Mouse (Mus musculus): ENCODE measurements around the gene Ly86. TPM values are rescaled to one million over a fixed set of nuclear protein-coding genes. Genes with fewer than 3 reads are reported as not detected.

Ly86 gene
- total and polyA plus RNA-seq, 2 experiments from 2014 or later = 11.0 to 11.5 TPM

DNA sequence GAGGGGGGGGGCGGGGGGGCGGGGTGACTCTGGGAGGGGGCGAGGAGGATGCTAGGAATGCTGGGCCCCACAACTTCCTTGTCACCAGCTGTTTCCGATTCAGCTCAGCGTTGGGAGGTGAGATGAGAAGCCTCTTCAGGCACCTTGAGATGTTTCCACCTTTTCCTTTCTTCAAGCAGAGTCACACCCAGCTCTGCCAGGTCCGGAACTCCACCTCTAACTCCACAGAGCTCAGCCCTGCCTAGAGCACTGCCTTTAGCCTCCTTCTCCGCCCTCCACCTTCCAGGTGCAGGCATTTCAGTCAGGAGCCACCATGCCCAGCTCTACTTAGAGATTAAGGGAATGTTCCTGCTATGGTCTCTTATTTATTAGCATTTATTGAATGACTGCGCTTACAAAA is 34.7 kb upstream of the Ly86 start:
- WGBS = 68% methylated on average over 7 of the region's 8 CpGs

DNA sequence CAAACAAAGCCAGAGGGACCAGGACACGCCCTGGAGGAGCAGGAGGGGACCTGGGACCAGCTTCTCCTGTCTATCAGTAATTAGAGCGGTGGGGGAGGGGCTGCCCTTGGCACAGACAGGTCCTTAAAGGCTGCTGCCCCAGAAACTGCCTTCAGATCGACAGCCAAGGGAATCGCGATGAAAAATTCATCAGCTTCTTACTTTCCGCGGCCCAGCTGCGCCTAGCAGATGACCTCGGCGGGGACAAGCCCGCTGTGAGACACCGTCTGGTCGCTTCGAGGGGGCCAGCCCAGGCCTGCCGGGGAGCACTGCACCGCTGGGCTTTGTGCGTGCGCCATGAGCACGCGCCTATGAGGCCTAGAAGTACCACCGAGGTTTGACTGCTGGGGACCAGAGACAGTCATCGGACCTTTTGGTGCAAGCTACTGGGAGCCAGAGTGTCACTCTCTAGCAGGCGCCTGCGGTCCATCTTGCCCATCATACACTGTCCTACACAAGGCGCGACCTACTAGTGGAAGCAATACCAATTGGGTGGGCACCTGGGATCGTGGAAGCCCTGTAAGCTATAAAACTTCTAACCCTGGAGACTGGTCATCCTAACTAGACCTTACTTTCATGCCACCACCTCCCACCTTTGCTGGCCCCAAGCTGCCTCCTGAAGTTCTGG is 33.3 kb upstream of the Ly86 start:
- no peaks in the 10 kb centered on the region for H3K36me3 ChIP-seq (ENCODE audit: insufficient read depth, low read length)
- H3K27me3 ChIP-seq (ENCODE audit: insufficient read depth, low read length) = no peaks in the 10 kb centered on the region
- DNase-seq (ENCODE audit: low spot score) (peak; percentile 82), ATAC-seq (ENCODE audit: low FRiP score) (peak; percentile 24)
- H3K4me1 ChIP-seq (ENCODE audit: insufficient read depth, low read length) = peaks cover 13% of the 10 kb centered on the region
- TF ChIP-seq CTCF (IDR thresholded peaks at IDR 0.05) = no peak
- H3K9me3 ChIP-seq (ENCODE audit: low read length) = no peaks in the 10 kb centered on the region
- peak overlapping the region; percentile 27 for H3K4me3 ChIP-seq (ENCODE audit: low read depth, low read length)
- H3K27ac ChIP-seq (ENCODE audit: low read depth, low read length) = peak overlapping the region; percentile 81
- H3K4me2 ChIP-seq (ENCODE audit: low read depth, low read length, poor library complexity, severe bottlenecking) = peak overlapping the region; percentile 63
- whole genome bisulfite sequencing = 17% methylated on average over 27 of the region's 27 CpGs
- H3K9ac ChIP-seq (replicated peaks; ENCODE audit: low read length, poor library complexity, severe bottlenecking) = peak overlapping the region; percentile 59

More for the DNA sequence above, 34.7 kb upstream of the Ly86 start:
- no peaks in the 10 kb centered on the region for H3K27me3 ChIP-seq (ENCODE audit: insufficient read depth, low read length)
- DNase-seq (ENCODE audit: low spot score) = no peak
- H3K4me3 ChIP-seq (ENCODE audit: low read depth, low read length) = no peak overlapping the region
- no peak for ATAC-seq (ENCODE audit: low FRiP score)
- no peaks in the 10 kb centered on the region for H3K36me3 ChIP-seq (ENCODE audit: insufficient read depth, low read length)
- no peak for TF ChIP-seq CTCF (IDR thresholded peaks at IDR 0.05)
- H3K9ac ChIP-seq (replicated peaks; ENCODE audit: low read length, poor library complexity, severe bottlenecking) = no peak overlapping the region
- H3K4me1 ChIP-seq (ENCODE audit: insufficient read depth, low read length) = peaks cover 13% of the 10 kb centered on the region
- no peak overlapping the region for H3K4me2 ChIP-seq (ENCODE audit: low read depth, low read length, poor library complexity, severe bottlenecking)
- H3K9me3 ChIP-seq (ENCODE audit: low read length) = no peaks in the 10 kb centered on the region
- H3K27ac ChIP-seq (ENCODE audit: low read depth, low read length) = no peak overlapping the region

DNA sequence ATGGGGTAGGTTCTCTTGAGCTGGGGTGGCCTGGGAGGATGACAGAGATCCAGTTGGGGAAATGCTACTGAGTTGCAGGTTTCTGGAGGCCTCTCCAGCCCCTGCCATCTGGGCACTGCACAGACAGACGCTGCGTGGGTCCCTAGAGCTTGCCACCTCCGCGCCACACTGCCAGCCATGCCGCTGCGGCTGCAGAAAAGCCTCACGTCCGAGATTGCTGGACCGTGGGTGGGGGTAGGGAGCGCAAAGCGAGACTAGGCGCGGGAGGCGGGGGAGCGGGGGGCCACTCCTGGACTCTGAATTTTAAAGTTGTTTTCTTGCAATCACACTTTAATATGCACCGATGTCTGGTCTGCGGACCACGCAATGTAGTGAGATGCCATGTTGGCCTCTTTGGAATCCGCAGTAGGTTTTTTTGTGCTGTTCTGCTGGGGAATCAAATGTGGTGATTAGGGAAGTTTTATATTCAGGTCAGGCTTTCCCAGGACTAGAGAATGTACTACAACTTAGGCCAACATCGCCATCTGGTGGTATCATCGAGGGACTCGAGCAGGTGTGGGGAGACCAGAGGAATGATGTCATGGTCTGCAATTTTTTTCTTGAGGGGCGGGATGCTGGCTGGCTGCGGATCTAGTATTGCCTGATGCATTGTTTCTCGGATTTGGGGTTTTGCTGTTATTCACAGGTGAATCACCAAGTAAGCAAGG is 32.6 kb upstream of the Ly86 start:
- peak overlapping the region; percentile 27 for H3K4me3 ChIP-seq (ENCODE audit: low read depth, low read length)
- peak overlapping the region; percentile 81 for H3K27ac ChIP-seq (ENCODE audit: low read depth, low read length)
- H3K4me2 ChIP-seq (ENCODE audit: low read depth, low read length, poor library complexity, severe bottlenecking) = peak overlapping the region; percentile 63
- peak; percentile 95 for TF ChIP-seq CTCF (IDR thresholded peaks at IDR 0.05)
- H3K4me1 ChIP-seq (ENCODE audit: insufficient read depth, low read length) = peaks cover 13% of the 10 kb centered on the region
- no peaks in the 10 kb centered on the region for H3K27me3 ChIP-seq (ENCODE audit: insufficient read depth, low read length)
- ATAC-seq (ENCODE audit: low FRiP score) (peak; percentile 97), DNase-seq (ENCODE audit: low spot score) (peak; percentile 98)
- 1% methylated on average over 25 of the region's 25 CpGs for WGBS
- H3K9ac ChIP-seq (replicated peaks; ENCODE audit: low read length, poor library complexity, severe bottlenecking) = peak overlapping the region; percentile 59
- no peaks in the 10 kb centered on the region for H3K9me3 ChIP-seq (ENCODE audit: low read length)
- no peaks in the 10 kb centered on the region for H3K36me3 ChIP-seq (ENCODE audit: insufficient read depth, low read length)

DNA sequence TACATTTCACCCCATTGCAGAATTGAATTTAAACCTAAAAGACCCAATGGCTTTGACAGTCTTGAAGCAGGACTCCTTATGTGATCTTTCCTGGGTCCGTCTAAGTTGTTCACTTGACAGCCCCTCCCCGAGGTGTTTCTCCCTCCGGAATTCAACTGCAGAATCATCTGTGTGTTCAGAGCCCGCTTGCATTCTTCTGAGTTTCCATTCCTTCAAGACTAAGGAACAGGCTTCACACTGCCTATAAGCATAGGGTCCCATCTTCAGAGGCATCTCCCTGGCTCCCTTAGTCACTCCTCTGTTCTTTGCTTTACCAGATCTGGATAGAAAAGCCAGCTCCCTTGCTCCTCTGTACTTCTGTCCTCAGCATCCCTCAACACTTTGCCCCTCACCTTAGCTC is 32.1 kb upstream of the Ly86 start:
- Histone ChIP-seq H3K4me3 (ENCODE audit: low read depth, low read length) (no peak overlapping the region), H3K9ac (replicated peaks; ENCODE audit: low read length, poor library complexity, severe bottlenecking) (no peak overlapping the region), H3K27me3 (ENCODE audit: insufficient read depth, low read length) (no peaks in the 10 kb centered on the region), H3K9me3 (ENCODE audit: low read length) (no peaks in the 10 kb centered on the region), H3K27ac (ENCODE audit: low read depth, low read length) (0 out of 2 replicates have a peak overlapping the region, but pooled peaks have one; percentile 13), H3K4me1 (ENCODE audit: insufficient read depth, low read length) (peaks cover 13% of the 10 kb centered on the region), H3K36me3 (ENCODE audit: insufficient read depth, low read length) (no peaks in the 10 kb centered on the region), H3K4me2 (ENCODE audit: low read depth, low read length, poor library complexity, severe bottlenecking) (peak overlapping the region; percentile 63; the same call in 1 of the 2 replicates)
- no peak for TF ChIP-seq CTCF (IDR thresholded peaks at IDR 0.05)
- no peak for DNase-seq (ENCODE audit: low spot score)
- peak; percentile 24 for ATAC-seq (ENCODE audit: low FRiP score)
- 18% methylated on average over 4 of the region's 4 CpGs for WGBS

DNA sequence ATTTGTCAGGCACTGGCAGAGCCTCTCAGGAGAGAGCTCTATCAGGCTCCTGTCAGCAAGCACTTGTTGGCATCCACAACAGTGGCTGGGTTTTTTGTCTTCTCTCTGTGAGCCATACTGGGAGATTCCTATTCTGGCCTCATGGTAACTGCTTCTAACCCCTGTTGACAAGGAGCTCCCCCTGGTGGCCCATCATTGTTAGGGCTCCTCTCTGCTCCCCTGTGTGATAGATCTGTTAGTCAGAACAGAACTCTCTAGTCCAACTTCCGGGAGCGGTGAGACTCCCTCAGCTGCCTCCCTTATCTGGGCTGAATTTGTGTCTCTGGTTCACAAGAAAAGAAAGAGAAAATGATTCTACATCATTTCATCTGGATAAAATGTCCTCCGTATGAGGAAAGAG is 19.5 kb upstream of the Ly86 start:
- TF ChIP-seq CTCF (IDR thresholded peaks at IDR 0.05) = peak; percentile 57
- Histone ChIP-seq H3K9me3 (ENCODE audit: low read length) (no peaks in the 10 kb centered on the region), H3K4me1 (ENCODE audit: insufficient read depth, low read length) (no peaks in the 10 kb centered on the region), H3K27me3 (ENCODE audit: insufficient read depth, low read length) (no peaks in the 10 kb centered on the region), H3K36me3 (ENCODE audit: insufficient read depth, low read length) (no peaks in the 10 kb centered on the region), H3K4me2 (ENCODE audit: low read depth, low read length, poor library complexity, severe bottlenecking) (no peak overlapping the region), H3K9ac (replicated peaks; ENCODE audit: low read length, poor library complexity, severe bottlenecking) (no peak overlapping the region), H3K27ac (ENCODE audit: low read depth, low read length) (no peak overlapping the region), H3K4me3 (ENCODE audit: low read depth, low read length) (no peak overlapping the region)
- DNase-seq (ENCODE audit: low spot score) = peak; percentile 21
- ATAC-seq (ENCODE audit: low FRiP score) = no peak
- 96% methylated on average over 3 of the region's 3 CpGs for WGBS

DNA sequence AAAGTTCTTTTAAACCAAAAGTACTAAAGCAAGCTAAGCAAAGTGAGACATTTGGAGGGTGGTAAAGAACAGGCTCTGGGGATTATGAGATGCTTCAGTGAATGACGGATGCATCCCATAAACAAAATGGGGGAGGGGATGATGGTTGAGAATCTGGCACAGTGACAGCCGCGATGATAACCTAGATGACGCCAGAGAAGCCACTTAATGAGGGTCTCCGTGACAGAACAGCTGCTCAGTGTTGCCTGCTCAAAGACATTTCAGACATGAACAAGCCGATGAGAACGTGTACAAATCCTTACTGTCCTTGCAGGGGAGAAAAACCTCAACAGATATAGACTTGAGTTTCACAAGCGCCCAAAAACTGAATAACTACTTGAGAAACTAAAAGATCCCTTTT is 15.3 kb upstream of the Ly86 start:
- Histone ChIP-seq H3K4me2 (ENCODE audit: low read depth, low read length, poor library complexity, severe bottlenecking) (no peak overlapping the region), H3K9ac (replicated peaks; ENCODE audit: low read length, poor library complexity, severe bottlenecking) (no peak overlapping the region), H3K9me3 (ENCODE audit: low read length) (no peaks in the 10 kb centered on the region), H3K4me3 (ENCODE audit: low read depth, low read length) (no peak overlapping the region), H3K27me3 (ENCODE audit: insufficient read depth, low read length) (no peaks in the 10 kb centered on the region), H3K27ac (ENCODE audit: low read depth, low read length) (no peak overlapping the region), H3K36me3 (ENCODE audit: insufficient read depth, low read length) (no peaks in the 10 kb centered on the region), H3K4me1 (ENCODE audit: insufficient read depth, low read length) (no peaks in the 10 kb centered on the region)
- WGBS = 83% methylated on average over 8 of the region's 8 CpGs
- TF ChIP-seq CTCF (IDR thresholded peaks at IDR 0.05) = no peak
- ATAC-seq (ENCODE audit: low FRiP score) (no peak), DNase-seq (ENCODE audit: low spot score) (no peak)

Measured in midbrain, postnatal 0 days (tissue).